Mouse (Mus musculus) lung, postnatal 0 days (tissue): ENCODE results near the gene Nrl.

ENCODE experiments used
- CTCF ChIP-seq: IDR thresholded peaks from 2 replicates; pipeline ENCODE4 v1.5.1; 2016; ENCODE audit warnings: antibody characterized with exemption, mild to moderate bottlenecking
- EP300 ChIP-seq: IDR thresholded peaks from 2 replicates; pipeline ENCODE4 v1.6.1; 2016; ENCODE audit warnings: antibody characterized with exemption, mild to moderate bottlenecking, control low read depth

- TF ChIP-seq CTCF (no peak), EP300 (no peak)
Measured at GRCm38 (mm10) chr14:55484430-55485085, 40.2 kb downstream of the Nrl start.
